Mouse (Mus musculus): ENCODE data around the gene Pianp.

Pianp gene

DNA sequence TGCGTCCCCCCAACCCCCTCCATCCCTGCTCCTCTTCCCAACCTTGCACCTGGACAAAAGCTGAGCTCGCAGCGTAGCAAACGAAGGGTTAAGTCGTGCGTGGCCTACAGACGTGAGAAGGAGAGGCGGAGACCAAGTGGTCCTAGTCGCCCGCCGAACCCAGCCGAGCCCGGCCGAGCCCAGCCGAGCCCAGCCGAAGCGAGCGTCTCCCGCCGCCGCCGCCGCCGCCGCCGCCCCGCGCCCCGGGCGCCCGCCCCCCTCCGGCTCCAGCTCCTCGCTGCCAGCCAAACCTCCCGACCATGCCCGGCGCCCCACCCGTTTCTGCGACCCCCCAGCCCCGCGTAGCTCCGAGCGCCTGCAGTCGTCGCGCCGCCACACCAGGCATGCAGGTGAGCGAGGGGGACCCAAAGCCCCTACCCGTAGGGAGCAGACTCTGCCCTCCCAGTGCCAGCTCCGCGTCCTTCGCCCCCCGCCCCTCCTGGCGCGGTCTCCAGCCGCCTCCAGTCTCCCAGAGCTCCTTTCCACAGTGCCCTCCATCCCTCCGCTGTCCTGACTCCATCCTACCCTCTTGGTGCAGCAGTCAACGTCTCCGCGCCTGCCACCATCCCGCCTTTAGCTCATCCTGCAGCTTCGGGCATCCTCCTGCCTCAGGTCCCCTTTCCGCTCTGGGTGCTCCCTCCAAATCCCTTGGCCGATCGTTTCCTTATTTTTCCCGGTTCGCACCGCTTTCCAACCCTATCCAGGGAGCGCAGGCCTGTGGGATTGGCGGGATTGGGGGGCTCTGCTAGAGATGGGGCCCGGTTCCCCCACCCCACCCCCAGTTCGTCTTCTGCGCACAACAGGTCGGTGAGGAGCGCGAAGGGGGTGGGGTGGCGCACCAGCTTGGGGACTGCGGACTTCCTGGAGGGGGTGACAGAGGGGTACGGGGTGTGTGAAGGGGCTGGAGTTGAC, at the start of gene Pianp:
Gene Pianp, plus strand, starts transcription at position 144 of the 951 bp plus-strand sequence.
- peak; percentile 39 to 52 for DNase-seq

DNA sequence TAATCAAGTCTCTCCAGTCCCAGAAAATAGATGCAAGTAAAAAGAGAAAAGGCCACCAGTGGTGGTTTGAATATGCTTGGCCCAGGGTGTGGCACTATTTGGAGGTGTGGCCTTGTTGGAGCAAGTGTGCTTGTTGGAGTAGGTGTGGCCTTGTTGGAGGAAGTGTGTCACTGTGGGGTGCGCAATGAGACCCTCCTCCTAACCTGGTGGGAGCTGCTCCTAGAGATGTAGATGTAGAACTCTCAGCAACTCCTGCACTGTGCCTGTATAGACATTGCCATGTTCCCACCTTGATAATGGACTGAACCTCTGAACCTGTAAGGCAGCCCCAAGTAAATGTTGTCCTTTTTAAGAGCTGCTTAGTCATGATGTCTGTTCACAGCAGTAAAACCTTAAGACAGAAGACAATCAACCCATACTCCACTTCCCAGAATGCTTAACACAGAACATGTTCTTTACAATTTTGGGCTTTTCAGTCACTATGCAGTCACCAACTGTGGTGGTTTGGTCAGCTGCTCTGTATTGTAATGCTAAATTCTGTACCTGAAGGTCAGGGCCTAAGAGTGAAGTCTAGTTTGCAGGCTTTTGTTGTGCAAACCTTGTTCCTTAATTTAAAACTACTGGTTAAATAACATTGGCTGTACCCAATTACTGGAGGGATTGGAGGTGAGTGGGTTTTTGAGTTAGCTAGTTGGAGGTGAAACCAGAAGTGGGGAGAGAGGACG, 42.3 kb upstream of the Pianp start:
- DNase-seq, result no peak

DNA sequence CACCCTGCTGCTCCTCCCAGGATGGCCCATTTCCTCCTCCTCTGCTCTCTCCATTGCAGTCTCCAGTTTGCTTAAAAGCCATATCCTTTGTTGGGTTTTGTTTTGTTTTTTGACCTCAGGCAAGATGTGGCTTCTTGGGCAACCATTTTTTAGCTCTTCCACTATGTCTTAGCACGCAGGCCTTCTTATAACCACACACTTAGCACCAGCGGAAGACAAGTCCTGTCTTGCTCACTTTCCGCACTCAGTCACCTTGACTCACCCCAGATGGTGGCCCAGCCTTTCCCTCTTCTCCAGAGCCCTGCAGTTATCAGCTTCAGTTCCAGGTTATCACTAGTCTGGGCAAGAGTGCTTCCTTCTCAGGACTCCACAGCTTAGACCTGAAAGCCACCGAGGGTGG, 41.3 kb upstream of the Pianp start:
- DNase-seq, result no peak

DNA sequence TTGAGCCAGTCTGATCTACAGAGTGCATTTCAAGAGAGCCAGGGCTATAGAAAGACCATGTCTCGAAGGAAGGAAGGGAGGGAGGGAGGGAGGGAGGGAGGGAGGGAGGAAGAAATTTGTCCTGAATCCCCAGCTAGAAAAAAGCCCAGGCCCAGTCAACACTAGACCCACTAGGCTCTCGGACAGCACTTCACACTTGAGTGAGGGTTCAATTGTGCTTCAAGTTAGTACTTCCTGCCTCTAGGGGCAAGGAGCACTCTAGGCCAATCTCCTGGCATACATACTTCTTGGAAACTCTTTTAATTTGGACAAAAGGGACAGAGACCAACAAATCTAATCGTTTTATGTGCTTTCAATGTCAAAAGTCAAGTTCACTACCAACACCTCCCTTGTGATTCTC, 38.4 kb upstream of the Pianp start:
- no peak for DNase-seq

DNA sequence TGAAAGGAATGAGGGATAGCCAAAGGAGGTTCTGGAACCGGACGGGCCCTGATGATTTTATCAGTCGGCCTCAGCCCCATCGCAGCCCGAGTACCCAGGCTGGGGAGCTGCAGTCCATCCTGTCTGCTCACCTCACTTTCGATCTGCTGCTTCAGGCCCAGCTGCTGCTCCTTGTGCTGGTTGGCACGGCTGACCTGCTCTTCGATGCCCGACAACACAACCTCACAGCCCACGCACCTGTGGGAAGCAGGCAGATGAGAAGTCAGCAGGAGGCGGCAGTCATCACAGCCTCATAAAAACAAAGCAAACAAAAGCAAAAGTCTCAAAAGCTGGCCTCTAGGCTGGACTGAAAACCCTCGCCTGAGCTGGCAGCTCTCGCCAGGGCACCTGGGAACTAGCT, 36.5 kb upstream of the Pianp start:
- DNase-seq, result no peak

DNA sequence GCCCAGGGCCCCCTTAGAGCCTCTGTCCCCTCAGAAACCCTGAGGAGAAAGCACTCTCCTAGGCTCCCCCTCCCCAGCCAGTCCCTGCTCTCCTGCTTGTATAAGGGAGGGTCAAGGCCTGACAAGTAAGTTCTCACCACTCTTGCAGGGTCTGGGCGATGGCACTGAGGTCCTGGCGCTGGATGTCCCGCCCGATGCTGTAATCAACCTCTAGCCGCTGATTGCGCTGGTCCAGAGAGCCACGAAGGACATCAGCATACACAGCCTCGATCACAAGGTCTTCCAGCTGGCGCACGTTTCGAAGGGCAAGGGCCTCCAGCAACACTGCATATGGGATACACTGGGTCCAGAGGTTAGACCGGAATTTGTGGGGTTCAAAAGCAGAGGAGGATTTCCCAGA, 35.5 kb upstream of the Pianp start:
- no peak for DNase-seq

DNA sequence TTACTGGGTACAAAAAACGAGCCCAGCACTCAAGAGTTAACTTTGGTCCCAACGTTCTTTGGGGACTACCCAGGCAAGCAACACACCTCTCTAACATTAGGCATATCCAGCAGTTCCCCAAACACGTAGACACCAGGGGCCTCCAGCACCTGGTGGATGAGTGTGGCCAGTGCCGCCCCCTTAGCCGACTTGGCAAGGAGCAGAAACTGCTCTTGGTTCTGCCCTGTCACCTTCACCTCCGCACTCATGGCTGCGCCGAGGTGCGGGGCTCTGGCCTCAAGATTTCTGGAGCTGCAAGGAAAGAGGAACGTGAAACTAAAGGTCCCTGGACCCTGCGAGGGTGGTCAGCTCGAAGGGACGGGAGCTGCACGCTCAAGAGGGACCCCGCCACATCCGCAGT, 31.9 kb upstream of the Pianp start:
- DNase-seq, result no peak

DNA sequence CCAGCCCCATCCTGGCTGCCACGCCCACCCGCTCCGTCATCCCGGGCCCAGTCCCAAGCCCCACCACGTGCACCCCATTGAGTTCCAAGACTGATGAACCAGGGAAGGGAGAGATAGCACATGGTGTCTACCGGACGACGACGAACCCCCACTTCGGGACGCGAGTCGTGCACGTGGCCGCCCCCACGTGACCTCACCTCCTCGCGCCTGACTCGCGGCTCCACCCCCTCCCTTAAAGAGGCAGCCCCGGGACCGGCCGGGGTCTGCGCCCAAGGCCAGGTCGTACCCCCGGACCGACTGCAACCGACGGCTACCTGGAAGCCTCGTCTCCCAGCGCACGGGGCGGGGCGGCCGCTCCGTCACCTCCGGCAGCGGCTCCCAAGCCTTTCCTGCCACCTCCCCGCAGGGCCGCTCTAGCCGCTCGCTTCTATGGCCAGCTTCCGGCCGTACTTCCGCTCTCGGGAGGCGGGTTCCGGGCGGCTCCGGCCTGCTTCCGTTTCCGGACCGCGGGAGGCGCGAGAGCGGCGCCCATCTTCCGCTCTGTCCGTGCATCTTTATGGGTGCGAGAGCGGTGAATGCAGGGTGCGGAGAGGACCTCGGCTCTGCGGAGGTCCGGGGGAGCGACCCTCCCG, 31.3 kb upstream of the Pianp start, which contains the start of gene Cops7a:
Gene Cops7a, minus strand, starts transcription at position 451 of the 632 bp plus-strand sequence.
- peak; percentile 94 for DNase-seq

DNA sequence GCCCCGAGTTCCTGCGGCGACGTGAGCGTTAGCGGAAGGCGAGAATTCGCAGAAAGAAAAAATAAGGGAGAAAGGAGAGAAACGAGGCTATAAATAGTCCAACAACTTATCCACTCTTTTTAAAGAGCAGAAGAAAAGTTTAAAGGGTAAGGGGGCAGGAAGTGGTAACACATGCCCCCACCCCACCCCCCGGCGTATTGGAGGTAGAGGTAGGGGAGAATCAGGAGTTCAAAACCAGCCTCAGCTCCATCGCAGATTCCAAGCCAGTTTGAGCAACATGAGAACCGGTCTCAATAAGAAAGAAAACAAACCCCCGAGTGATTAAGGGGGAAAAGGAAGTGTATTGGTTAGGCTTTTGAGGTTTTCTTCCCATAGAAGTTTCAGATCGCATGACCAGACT, 30.7 kb upstream of the Pianp start:
- DNase-seq, result no peak

DNA sequence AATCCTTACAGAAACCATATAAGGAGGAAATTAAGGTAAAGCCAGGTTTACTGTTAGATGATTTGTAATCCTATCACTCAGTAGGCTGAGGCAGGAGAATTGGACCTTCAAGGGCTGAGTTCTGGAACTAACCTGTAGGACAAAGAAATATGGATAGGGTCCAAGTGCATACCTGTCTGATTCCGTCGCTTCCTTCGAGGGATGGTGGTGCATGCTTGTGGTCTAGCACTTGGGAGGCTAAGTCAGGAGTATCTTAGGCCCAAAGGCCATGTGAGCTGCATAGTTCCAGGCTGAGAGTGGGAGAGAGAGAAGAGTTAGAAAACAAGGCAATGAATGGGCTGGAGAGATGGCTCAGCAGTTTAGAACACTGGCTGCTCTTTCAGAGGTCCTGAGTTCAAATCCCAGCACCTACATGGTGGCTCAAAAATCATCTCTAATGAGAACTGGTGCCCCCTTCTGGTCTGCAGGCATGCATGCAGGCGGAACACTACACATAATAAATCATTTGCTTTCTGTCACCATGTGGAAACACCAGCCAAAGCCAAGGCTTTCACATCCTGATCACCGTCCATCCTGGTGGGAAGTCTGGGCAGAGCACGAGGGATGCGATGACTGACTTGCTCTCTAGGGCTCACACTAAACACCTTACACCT, 29.9 kb upstream of the Pianp start:
- no peak for DNase-seq

DNA sequence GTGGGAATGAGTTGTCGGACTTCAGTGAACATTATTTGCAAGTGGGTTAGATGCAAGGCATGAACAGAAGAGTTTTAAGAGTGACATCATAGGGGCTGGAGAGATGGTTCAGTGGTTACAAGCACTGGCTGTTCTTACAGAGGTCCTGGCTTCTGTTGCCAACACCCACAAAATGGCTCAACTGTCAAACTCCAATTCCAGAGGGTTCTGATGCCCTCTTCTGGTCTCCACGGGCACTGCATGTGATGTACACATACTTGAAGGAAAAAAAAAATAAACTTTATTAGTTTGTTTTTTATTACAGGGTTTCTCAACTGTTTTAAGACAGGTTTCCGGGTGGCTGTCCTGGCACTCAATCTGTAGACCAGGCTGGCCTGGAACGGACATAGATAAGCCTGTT, 28.7 kb upstream of the Pianp start:
- peak in 1 of 2 experiments; percentile 66 for DNase-seq

DNA sequence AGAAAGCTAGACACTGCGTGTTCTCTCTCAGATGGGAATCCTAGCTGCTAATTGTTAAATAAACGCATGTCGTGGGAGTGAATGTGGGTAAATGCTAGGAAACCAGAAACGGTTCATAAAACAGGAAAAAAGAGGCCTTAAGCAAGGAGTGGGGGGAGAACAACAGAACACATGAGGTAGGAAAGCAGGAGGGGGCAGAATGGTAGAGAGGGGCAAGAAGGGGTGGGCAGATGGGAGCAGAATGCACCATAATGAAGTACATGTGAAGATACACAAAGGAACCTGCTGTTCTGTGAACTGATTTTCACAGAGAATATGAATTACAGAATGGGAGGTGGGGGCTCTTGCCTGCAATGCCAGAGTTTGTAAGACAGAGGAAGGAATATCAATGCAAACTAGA, 4.3 kb upstream of the Pianp start:
- DNase-seq, result no peak

DNA sequence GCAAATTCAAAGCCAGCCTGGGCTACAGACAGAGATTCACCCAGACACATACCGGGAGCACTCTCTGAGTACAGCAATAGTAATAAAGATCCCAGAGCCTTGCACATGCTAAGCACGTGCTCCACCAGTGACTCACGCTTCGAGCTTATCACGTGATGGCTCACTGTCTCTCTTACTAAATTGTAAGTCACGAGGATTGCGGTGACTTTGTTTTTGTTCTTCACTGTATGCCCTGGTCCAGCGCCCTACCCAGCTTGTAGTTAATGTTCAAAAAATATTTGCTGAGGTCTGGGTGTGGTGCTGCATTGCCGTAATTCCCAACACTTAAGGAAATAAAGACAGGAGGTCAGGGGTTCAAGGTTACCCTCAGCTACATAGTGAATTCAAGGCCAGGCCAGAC, 3.1 kb upstream of the Pianp start:
- peak in 1 of 2 experiments; percentile 14 for DNase-seq

DNA sequence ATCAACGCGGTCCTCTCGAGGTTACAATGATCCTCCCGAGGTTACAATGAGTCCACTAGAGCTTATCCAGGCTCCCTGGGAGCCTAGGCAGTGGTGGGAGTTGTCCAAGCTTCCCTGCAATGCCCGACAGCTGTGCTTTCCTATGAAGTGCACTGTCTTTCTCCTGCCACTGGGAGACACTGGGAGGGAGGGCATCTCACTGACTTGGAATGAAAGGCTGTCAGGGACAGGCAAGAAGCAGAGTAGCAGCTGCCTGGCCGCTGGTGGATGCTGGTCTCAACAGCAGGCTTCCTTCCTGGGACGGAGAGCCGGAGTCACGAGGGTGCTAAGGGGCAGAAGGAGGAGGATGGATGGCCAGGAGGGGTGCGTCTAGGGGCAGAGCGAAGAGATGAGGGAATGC, 2.6 kb upstream of the Pianp start:
- DNase-seq, result no peak

DNA sequence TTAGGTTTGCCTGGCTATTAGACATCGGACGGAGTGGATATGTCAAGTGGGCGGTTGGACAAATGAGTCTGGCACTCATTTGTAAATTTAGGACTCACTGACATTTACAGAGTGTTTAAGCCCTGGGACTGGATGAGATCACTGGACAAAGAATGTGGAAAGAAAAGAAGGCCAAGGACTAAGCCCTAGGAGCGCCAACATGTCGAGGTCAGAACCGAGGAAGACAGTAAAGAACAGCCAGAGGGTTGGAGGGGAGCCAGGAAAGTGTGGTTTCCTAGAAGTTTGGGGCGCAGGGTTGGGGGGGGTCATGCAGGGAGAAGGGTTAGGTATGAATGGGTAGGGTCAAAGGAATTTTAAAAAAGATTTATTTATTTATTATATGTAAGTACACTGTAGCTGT, 1.2 kb upstream of the Pianp start:
- DNase-seq, result no peak

DNA sequence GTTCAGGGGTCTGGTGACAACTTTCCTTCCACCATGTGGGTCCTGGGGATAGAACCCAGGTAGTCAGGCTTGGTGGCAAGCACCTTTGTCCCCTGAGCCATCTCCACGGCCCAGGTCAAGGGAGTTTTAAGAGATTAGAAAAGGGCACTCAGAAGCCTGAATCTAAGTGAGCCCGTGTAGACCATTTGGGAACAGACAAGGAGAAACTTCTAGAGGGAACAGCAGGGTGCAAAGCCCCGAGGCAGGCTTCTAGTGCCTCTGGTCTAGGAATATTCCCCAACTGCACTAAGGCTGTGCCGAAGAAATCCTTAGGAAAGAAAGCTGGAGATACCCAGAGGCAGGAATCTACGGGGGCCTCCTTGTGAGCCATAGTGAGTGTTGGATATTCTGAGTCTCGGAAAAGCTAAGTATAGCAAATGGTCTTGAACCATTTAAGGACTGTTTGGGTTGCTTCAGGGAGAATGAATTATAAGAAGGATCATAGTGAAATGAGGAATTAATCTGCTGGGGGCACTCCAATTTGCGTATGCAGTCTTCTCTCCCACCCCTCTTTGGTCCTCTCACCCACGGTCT, 577 bp upstream of the Pianp start:
- DNase-seq, result no peak

DNA sequence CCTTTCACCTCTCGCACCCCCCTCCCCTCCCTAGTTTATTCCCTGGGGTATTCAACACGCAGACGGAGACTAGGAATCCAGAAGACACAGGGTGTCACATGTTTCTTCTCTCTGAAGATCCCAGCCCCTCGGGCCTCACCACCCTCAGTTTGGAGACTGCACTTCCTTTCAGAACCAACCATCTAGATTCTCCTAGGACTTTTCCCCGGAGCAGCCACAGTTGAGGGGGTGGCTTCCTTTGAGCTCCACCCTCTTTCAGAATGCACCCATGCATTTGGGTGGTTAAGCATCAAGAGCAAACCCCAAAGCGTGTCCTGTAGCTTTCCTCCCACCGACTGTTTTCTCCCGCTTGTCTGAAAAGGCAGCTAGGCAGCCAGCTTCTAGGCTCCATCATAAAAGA, 1.6 kb downstream of the Pianp start:
- DNase-seq, result no peak

DNA sequence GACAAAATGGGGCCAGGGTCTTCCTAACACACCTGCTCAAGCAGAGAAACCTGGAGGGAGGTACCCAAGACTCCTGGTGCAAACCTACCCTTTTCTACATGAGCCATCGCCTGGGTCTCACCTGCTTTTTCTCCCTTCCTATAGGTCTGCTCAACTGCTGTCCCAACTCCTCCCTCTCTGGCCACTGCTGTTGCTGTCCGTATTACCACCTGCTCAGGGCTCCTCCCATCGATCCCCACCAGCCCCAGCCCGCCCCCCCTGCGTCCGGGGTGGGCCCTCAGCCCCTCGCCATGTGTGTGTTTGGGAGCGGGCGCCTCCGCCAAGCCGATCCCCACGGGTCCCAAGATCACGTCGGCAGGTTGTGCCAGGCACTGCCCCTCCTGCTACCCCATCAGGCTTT, 2.6 kb downstream of the Pianp start:
- no peak for DNase-seq

DNA sequence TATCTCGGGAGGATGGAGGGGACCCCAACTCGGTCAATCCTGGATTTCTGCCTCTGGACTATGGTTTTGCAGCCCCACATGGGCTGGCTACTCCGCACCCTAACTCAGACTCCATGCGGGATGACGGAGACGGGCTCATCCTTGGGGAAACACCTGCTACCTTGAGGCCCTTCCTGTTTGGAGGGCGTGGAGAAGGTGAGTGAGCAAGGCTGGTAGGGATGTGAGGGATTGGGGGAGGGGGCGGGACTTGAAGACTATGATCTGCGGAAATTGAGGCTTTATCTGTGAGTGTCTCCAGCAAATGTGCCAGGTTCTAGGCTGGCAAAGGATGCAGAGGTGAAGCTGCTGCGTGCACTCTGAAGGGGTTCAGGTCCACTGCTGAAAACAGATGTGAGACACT, 3.1 kb downstream of the Pianp start:
- DNase-seq, result no peak

DNA sequence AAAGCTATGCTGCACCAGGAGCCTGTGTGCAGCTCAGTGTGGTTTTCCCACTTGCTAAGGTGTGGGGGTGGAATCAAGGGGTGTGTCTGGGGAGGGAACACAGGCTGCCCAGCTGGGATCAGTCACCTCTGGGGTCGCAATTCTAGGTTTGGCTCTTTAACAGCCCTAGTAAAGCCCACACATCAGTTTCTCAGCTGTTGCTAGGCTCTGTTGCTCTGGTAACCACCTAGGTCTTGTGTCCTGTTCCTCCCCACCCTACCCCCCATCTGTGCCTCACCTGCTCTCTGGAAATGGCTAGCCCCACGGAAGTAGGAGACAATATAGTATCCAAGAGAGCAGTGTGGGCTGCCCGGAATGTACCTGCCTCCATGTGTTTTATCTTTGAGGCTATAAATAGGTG, 7.2 kb downstream of the Pianp start:
- no peak for DNase-seq

DNA sequence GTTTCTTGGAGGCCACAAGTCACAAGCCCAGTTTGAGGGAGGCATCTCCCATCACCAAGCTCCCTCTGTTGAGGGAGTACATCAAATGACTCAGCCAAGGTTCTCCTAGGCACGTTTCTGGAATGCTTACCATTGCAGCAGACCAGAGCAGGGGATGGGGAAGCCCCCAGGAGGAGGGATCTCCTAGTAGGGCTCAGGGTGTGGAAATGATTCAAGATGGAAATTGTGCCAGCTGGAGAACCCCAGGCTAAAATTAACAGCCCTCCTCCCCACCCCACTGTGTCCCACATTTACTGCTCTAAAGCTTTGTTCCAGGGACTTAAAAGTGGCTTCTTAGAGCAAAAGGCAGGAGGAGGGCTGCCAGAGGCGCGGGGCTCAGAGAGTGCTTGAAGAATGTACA, 8.6 kb downstream of the Pianp start:
- DNase-seq, result no peak

DNA sequence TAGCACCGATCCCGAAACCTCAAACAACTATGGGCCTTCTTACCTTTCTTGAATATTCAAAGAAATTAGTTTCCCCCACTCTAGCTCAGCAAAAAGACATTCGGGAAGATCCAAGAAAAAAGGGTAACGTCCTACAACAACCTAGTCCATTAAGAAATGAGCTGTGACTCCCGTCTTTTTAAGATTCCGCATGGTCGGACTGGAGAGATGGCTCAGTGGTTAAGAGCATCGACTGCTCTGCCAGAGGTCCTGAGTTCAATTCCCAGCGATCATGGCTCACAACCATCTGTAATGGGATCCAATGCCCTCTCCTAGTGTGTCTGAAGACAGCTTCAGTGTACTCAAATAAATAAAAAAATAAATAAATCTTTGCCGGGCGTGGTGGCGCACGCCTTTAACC, 11.6 kb downstream of the Pianp start:
- DNase-seq, result no peak

Data from kidney, adult 8-10 months (tissue).